Mouse (Mus musculus) heart, adult 2 months (tissue): ENCODE results near the gene Adprhl1. TPM values are rescaled to one million over a fixed set of nuclear protein-coding genes. Genes with fewer than 3 reads are reported as not detected.
A peak's percentile ranks its signal among the peaks of the same experiment; 100 is the strongest.

Experiments used
- DNase-seq, 2 experiments: peaks; one replicate each; pipeline ENCODE4 v3.0.0; 2021
- H3K27ac ChIP-seq: fragments of 200-600 bp; 2 replicates; pipeline ENCODE4 v1.8.1; 2022
- H3K27me3 ChIP-seq: fragments of 200-500 bp; 2 replicates; pipeline ENCODE4 v1.6.1; 2012; ENCODE audit warnings: mild to moderate bottlenecking, low read length, inconsistent platforms, mixed read lengths; ENCODE audit not compliant: control insufficient read depth, insufficient read depth
- H3K36me3 ChIP-seq: fragments of 200-500 bp; 2 replicates; pipeline ENCODE4 v1.6.1; 2012; ENCODE audit warnings: low read length, inconsistent platforms; ENCODE audit not compliant: control insufficient read depth, insufficient read depth
- H3K4me1 ChIP-seq: fragments of 200-500 bp; 2 replicates; pipeline ENCODE4 v1.6.1; 2011; ENCODE audit warnings: low read length; ENCODE audit not compliant: control insufficient read depth, insufficient read depth
- H3K4me3 ChIP-seq: fragments of 200-600 bp; 2 replicates; pipeline ENCODE4 v1.8.1; 2022
- H3K79me2 ChIP-seq: fragments of 200-500 bp; replicated peaks from 2 replicates; pipeline ENCODE4 v1.6.1; 2012; ENCODE audit warnings: mild to moderate bottlenecking, inconsistent platforms, low read length, moderate library complexity, mixed read lengths; ENCODE audit not compliant: control insufficient read depth, insufficient read depth
- H3K9ac ChIP-seq: fragments of 200-500 bp; 2 replicates; pipeline ENCODE4 v1.6.1; 2012; ENCODE audit warnings: low read depth, mild to moderate bottlenecking, control low read depth, inconsistent platforms, low read length, mixed read lengths
- CTCF ChIP-seq: fragments of 200-600 bp; IDR thresholded peaks from 2 replicates; pipeline ENCODE4 v1.8.1; 2022; ENCODE audit warnings: antibody characterized with exemption, mild to moderate bottlenecking, moderate library complexity
- EP300 ChIP-seq: fragments of 200-500 bp; IDR thresholded peaks from 2 replicates; pipeline ENCODE4 v1.6.1; 2011; ENCODE audit warnings: low read depth, low read length, control low read depth; ENCODE audit not compliant: insufficient read depth
- POLR2A ChIP-seq: fragments of 200-500 bp; IDR thresholded peaks from 2 replicates; pipeline ENCODE4 v1.6.1; 2011; ENCODE audit warnings: mild to moderate bottlenecking, low read depth, low read length, control low read depth; ENCODE audit not compliant: insufficient read depth
- WGBS: fragments of 180-500 bp; shearing (Covaris S2); methylation state at CpG from one replicate; pipeline ENCODE4 v1.1.7; 2018; 5-methylcytosine and 5-hydroxymethylcytosine counted together
- intact Hi-C: fragments of 180-260 bp; cut with DNase I; formaldehyde crosslinking; loops from one replicate; pipeline ENCODE4 v1.15.1; 2025
- polyA plus RNA-seq: library from polyadenylated mRNA; depleted of rRNA; stranded (reverse); fragments of >200 nt; gene quantifications from 2 replicates; pipeline ENCODE4 v1.2.3, GENCODE M21; 2012
- total RNA-seq, 2 experiments: library from RNA; stranded (reverse); gene quantifications; 2 replicates each; pipeline ENCODE4 v1.2.3; 2021

Gene Adprhl1
- total and polyA plus RNA-seq, 3 experiments: 371 to 599 (median 587) TPM

- Histone ChIP-seq H3K36me3 (no peaks in the 10 kb centered on the region), H3K4me3 (no peak overlapping the region), H3K27me3 (no peaks in the 10 kb centered on the region), H3K79me2 (no peaks in the 10 kb centered on the region), H3K27ac (no peak overlapping the region), H3K4me1 (no peaks in the 10 kb centered on the region), H3K9ac (no peak overlapping the region)
- DNase-seq: no peak
- 86% methylated on average over 13 of the region's 13 CpGs for WGBS
- intact Hi-C loops: no loop called here
- TF ChIP-seq POLR2A: no peak
- no peak for TF ChIP-seq EP300
- no peak for TF ChIP-seq CTCF
Observed at GRCm38 (mm10) chr8:13188052-13188555, 65.9 kb downstream of the Adprhl1 start.

GRCm38 (mm10) chr8:13187638-13188037 lies 66.3 kb downstream of the Adprhl1 start:
- intact Hi-C loops: no loop called here
- H3K4me1 ChIP-seq: no peaks in the 10 kb centered on the region
- no peak overlapping the region for H3K27ac ChIP-seq
- H3K9ac ChIP-seq: no peak overlapping the region
- no peaks in the 10 kb centered on the region for H3K27me3 ChIP-seq
- no peak overlapping the region for H3K4me3 ChIP-seq
- TF ChIP-seq CTCF (no peak), EP300 (no peak), POLR2A (no peak)
- WGBS: 75% methylated on average over 7 of the region's 7 CpGs
- no peaks in the 10 kb centered on the region for H3K79me2 ChIP-seq
- H3K36me3 ChIP-seq: no peaks in the 10 kb centered on the region
- no peak for DNase-seq

GRCm38 (mm10) chr8:13187229-13187628 lies 66.7 kb downstream of the Adprhl1 start:
- no peak overlapping the region for H3K9ac ChIP-seq
- no peak overlapping the region for H3K4me3 ChIP-seq
- no peak overlapping the region for H3K27ac ChIP-seq
- H3K79me2 ChIP-seq: no peaks in the 10 kb centered on the region
- no peak for DNase-seq
- intact Hi-C loops: no loop called here
- TF ChIP-seq POLR2A (no peak), CTCF (no peak)
- H3K36me3 ChIP-seq: no peaks in the 10 kb centered on the region
- H3K27me3 ChIP-seq: no peaks in the 10 kb centered on the region
- H3K4me1 ChIP-seq: no peaks in the 10 kb centered on the region
- 78% methylated on average over 9 of the region's 9 CpGs for WGBS

- Histone ChIP-seq H3K27me3 (no peaks in the 10 kb centered on the region), H3K27ac (no peak overlapping the region), H3K9ac (no peak overlapping the region), H3K79me2 (no peaks in the 10 kb centered on the region), H3K4me3 (no peak overlapping the region), H3K36me3 (no peaks in the 10 kb centered on the region), H3K4me1 (no peaks in the 10 kb centered on the region)
- intact Hi-C loops: no loop called here
- 79% methylated on average over 8 of the region's 8 CpGs for WGBS
- no peak for TF ChIP-seq POLR2A
- no peak for TF ChIP-seq EP300
- TF ChIP-seq CTCF: no peak
- no peak for DNase-seq
Observed at GRCm38 (mm10) chr8:13186819-13187218, 67.1 kb downstream of the Adprhl1 start.

- 38% methylated on average over 2 of the region's 2 CpGs for WGBS
Observed at GRCm38 (mm10) chr8:13181691-13181976, 72.3 kb downstream of the Adprhl1 start.

GRCm38 (mm10) chr8:13180911-13181690 lies 72.9 kb downstream of the Adprhl1 start:
- intact Hi-C loops: no loop called here
- Histone ChIP-seq H3K4me1 (no peaks in the 10 kb centered on the region; the same call in 1 of the 2 replicates), H3K4me3 (no peak overlapping the region), H3K27ac (peak overlapping the region; percentile 55), H3K27me3 (no peaks in the 10 kb centered on the region), H3K79me2 (no peaks in the 10 kb centered on the region), H3K36me3 (no peaks in the 10 kb centered on the region), H3K9ac (no peak overlapping the region)
- no peak for TF ChIP-seq EP300
- TF ChIP-seq POLR2A: no peak
- no peak for TF ChIP-seq CTCF
- WGBS: 41% methylated on average over 18 of the region's 18 CpGs
- no peak for DNase-seq

More at GRCm38 (mm10) chr8:13181691-13181976, 72.3 kb downstream of the Adprhl1 start:
- no peaks in the 10 kb centered on the region for H3K36me3 ChIP-seq
- no peak overlapping the region for H3K9ac ChIP-seq
- intact Hi-C loops: no loop called here
- no peak overlapping the region; the same call in 1 of the 2 replicates for H3K27ac ChIP-seq
- H3K4me1 ChIP-seq: no peaks in the 10 kb centered on the region; the same call in 1 of the 2 replicates
- H3K27me3 ChIP-seq: no peaks in the 10 kb centered on the region
- DNase-seq: no peak
- no peaks in the 10 kb centered on the region for H3K79me2 ChIP-seq
- TF ChIP-seq EP300 (no peak), CTCF (no peak), POLR2A (no peak)
- no peak overlapping the region for H3K4me3 ChIP-seq
